Mouse (Mus musculus): ENCODE measurements at regions not wholly inside any gene's neighbourhood (a gene's known extent, or its start where the extent isn't known, plus 50 kb on each side); places are given as distances from the start of the nearest gene placed in this dataset.
A peak's percentile ranks its signal among the peaks of the same experiment; 100 is the strongest.

DNA sequence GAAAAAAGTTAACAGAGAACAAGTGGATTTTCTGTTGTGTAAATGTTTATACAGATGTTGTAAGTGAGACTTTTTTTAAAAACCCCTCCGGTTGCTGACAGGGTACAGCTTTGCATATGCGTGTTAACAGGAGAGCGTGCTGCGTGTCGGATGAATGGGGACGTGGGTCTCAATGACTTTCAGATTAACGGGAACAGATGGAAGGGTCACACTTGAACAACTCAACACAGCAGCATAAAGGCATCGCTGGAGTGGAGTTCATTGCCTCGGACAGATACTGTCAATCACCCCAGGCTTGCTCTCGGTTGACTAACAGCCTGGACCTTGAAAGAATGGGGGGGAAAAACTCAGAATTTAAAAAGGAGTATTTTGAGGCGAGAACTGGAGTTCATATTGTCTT, 50.3 kb upstream of the Dbx1 start:
- peak; percentile 38 for DNase-seq (ENCODE audit: extremely low read depth)
- TF ChIP-seq ZKSCAN1 (IDR thresholded peaks at IDR 0.05; ENCODE audit: borderline replicate concordance, low read depth, low read length), result no peak
- no peak for TF ChIP-seq EP300 (IDR thresholded peaks at IDR 0.05; ENCODE audit: low read length)
- TF ChIP-seq ETS1 (conservative IDR thresholded peaks at IDR 0.05; ENCODE audit: low read depth, low read length), result 0 out of 2 replicates have a peak, but pooled peaks have one; percentile 22
- TF ChIP-seq ZNF384 (IDR thresholded peaks at IDR 0.05; ENCODE audit: low read depth, low read length), result peak; percentile 38; the same call in 1 of the 2 replicates
- TF ChIP-seq USF1 (IDR thresholded peaks at IDR 0.05; ENCODE audit: low read depth, low read length), result no peak
- no peak for TF ChIP-seq NELFE (IDR thresholded peaks at IDR 0.05; ENCODE audit: low read depth, low read length)
- TF ChIP-seq E2F4 (IDR thresholded peaks at IDR 0.05; ENCODE audit: insufficient replicate concordance, low read depth, low read length), result no peak
- TF ChIP-seq USF2 (conservative IDR thresholded peaks at IDR 0.05; ENCODE audit: low read depth, low read length), result no peak
- TF ChIP-seq NRF1 (IDR thresholded peaks at IDR 0.05; ENCODE audit: low read depth, low read length), result no peak
- peak; percentile 66 for TF ChIP-seq BHLHE40 (IDR thresholded peaks at IDR 0.05; ENCODE audit: low read depth, low read length)
- TF ChIP-seq CHD1 (IDR thresholded peaks at IDR 0.05; ENCODE audit: low read depth, low read length), result no peak
- Histone ChIP-seq H3K9me3 (replicated peaks; ENCODE audit: low read length) (no peaks in the 10 kb centered on the region), H3K4me1 (ENCODE audit: control insufficient read depth in 1 of 2, insufficient read depth in 2 of 2) (peaks cover 2 to 19% of the 10 kb centered on the region in 2 experiments; a peak in 2 of 4 replicates), H3K27ac (ENCODE audit: insufficient read depth, low read depth) (no peak overlapping the region), H3K36me3 (replicated peaks in 1 of 2; ENCODE audit: control insufficient read depth in 1 of 2, insufficient read depth in 1 of 2, low read length in 1 of 2) (no peaks in the 10 kb centered on the region), H3K9ac (ENCODE audit: insufficient read depth, low read depth) (no peak overlapping the region), H3K27me3 (replicated peaks) (no peaks in the 10 kb centered on the region), H3K4me3 (replicated peaks in 1 of 3; ENCODE audit: low read depth in 2 of 3, low read length in 2 of 3, poor library complexity in 1 of 3) (no peak overlapping the region), H3K4me2 (ENCODE audit: insufficient read depth, low read depth, poor library complexity, severe bottlenecking) (0 out of 2 replicates have a peak overlapping the region, but pooled peaks have one; percentile 2), H3K79me2 (replicated peaks; ENCODE audit: control insufficient read depth, extremely low read depth, insufficient read depth, poor library complexity, severe bottlenecking) (no peaks in the 10 kb centered on the region)
- in situ Hi-C loops (cut with MboI; ENCODE audit: low pct_ligation_motif_present, low pct_unique_long_range_greater_than_20kb, low sequenced_read_pairs), result no loop called here
- dilution Hi-C loops (cut with MboI; ENCODE audit: extremely low pct_ligation_motif_present, extremely low pct_unique_long_range_greater_than_20kb, low sequenced_read_pairs), result no loop called here

Measured in CH12.LX (cell line).